Mouse (Mus musculus) embryonic fibroblast, embryonic 13.5 days (primary cell): ENCODE measurements around the gene Rb1. TPM values are rescaled to one million over a fixed set of nuclear protein-coding genes. Genes with fewer than 3 reads are reported as not detected.

Experiments used
- H3K27ac ChIP-seq: 2 replicates; pipeline ENCODE4 v1.5.1; 2012; ENCODE audit warnings: low read length, control low read depth, inconsistent platforms; ENCODE audit not compliant: insufficient read depth
- H3K4me1 ChIP-seq: 2 replicates; pipeline ENCODE4 v1.6.1; 2011; ENCODE audit warnings: low read length; ENCODE audit not compliant: control insufficient read depth, insufficient read depth
- H3K4me3 ChIP-seq: 2 replicates; pipeline ENCODE4 v1.5.1; 2011; ENCODE audit warnings: mild to moderate bottlenecking, control low read depth, low read length; ENCODE audit not compliant: insufficient read depth
- CTCF ChIP-seq: IDR thresholded peaks from 2 replicates; pipeline ENCODE4 v1.5.1; 2011; ENCODE audit warnings: mild to moderate bottlenecking, control low read depth, low read length, moderate library complexity, borderline replicate concordance; ENCODE audit not compliant: insufficient read depth
- POLR2A ChIP-seq: IDR thresholded peaks from 2 replicates; pipeline ENCODE4 v1.6.1; 2011; ENCODE audit warnings: low read depth, mild to moderate bottlenecking, control low read depth, low read length, moderate library complexity
- polyA plus RNA-seq: library from polyadenylated mRNA; stranded (reverse); fragments of >200 nt; gene quantifications from 2 replicates; pipeline ENCODE4 v1.2.4, GENCODE M21; 2011; ENCODE audit warnings: low read depth; ENCODE audit not compliant: missing spikeins, insufficient read length

The Rb1 gene
- polyA plus RNA-seq, 1 experiment: 16.0 TPM

- H3K27ac ChIP-seq: no peak overlapping the region
- H3K4me1 ChIP-seq: no peaks in the 10 kb centered on the region
- TF ChIP-seq CTCF: no peak
- no peak for TF ChIP-seq POLR2A
- no peak overlapping the region for H3K4me3 ChIP-seq
These were observed 73.3 kb downstream of the Rb1 start for GRCm38 (mm10) chr14:73252276-73252675.

GRCm38 (mm10) chr14:73250056-73250455, 75.6 kb downstream of the Rb1 start:
- TF ChIP-seq CTCF: no peak
- no peak for TF ChIP-seq POLR2A
- no peaks in the 10 kb centered on the region for H3K4me1 ChIP-seq
- H3K4me3 ChIP-seq: no peak overlapping the region
- no peak overlapping the region for H3K27ac ChIP-seq

GRCm38 (mm10) chr14:73244061-73244597, 81.5 kb downstream of the Rb1 start:
- TF ChIP-seq POLR2A: no peak
- no peak for TF ChIP-seq CTCF
- Histone ChIP-seq H3K27ac (no peak overlapping the region), H3K4me3 (no peak overlapping the region), H3K4me1 (no peaks in the 10 kb centered on the region)

- H3K4me3 ChIP-seq: no peak overlapping the region
- no peaks in the 10 kb centered on the region for H3K4me1 ChIP-seq
- H3K27ac ChIP-seq: no peak overlapping the region
- no peak for TF ChIP-seq CTCF
- no peak for TF ChIP-seq POLR2A
These were observed 85.8 kb downstream of the Rb1 start for GRCm38 (mm10) chr14:73239857-73240256.

- Histone ChIP-seq H3K4me1 (no peaks in the 10 kb centered on the region), H3K27ac (peak overlapping the region; percentile 84), H3K4me3 (peak overlapping the region; percentile 92)
- TF ChIP-seq CTCF: no peak
These were observed 86.3 kb downstream of the Rb1 start for GRCm38 (mm10) chr14:73239291-73239690.

GRCm38 (mm10) chr14:73238498-73239250, 86.9 kb downstream of the Rb1 start:
- TF ChIP-seq POLR2A (peak; percentile 40; the same call in 1 of the 2 replicates), CTCF (no peak)
- H3K27ac ChIP-seq: peak overlapping the region; percentile 84
- no peaks in the 10 kb centered on the region for H3K4me1 ChIP-seq
- peak overlapping the region; percentile 92 for H3K4me3 ChIP-seq

- H3K27ac ChIP-seq: peak within 1 kb of the TSS; percentile 84
- no peaks in the 10 kb centered on the region for H3K4me1 ChIP-seq
- H3K4me3 ChIP-seq: peak within 1 kb of the TSS; percentile 92
- TF ChIP-seq POLR2A: peak; percentile 95
- TF ChIP-seq CTCF: no peak
These were observed 87.7 kb downstream of the Rb1 start, which contains the start of gene Lpar6 for GRCm38 (mm10) chr14:73237848-73238321. TSS of gene Lpar6 (plus strand) at chr14:73237895.

GRCm38 (mm10) chr14:73234468-73235031, 91.1 kb downstream of the Rb1 start:
- no peak overlapping the region for H3K4me3 ChIP-seq
- TF ChIP-seq CTCF: no peak
- no peak for TF ChIP-seq POLR2A
- peak overlapping the region; percentile 99 for H3K27ac ChIP-seq
- H3K4me1 ChIP-seq: peaks cover 4% of the 10 kb centered on the region; the same call in 1 of the 2 replicates

GRCm38 (mm10) chr14:73231286-73231982, 94.2 kb downstream of the Rb1 start:
- Histone ChIP-seq H3K4me3 (no peak overlapping the region), H3K4me1 (peaks cover 4% of the 10 kb centered on the region; the same call in 1 of the 2 replicates), H3K27ac (peak overlapping the region; percentile 48)
- TF ChIP-seq CTCF (no peak), POLR2A (no peak)

GRCm38 (mm10) chr14:73226849-73227248, 98.8 kb downstream of the Rb1 start:
- H3K27ac ChIP-seq: no peak overlapping the region
- no peak overlapping the region for H3K4me3 ChIP-seq
- TF ChIP-seq POLR2A (no peak), CTCF (no peak)
- peaks cover 4% of the 10 kb centered on the region; the same call in 1 of the 2 replicates for H3K4me1 ChIP-seq
